Mouse (Mus musculus) T-helper 17 cell (primary cell): Measurements from ENCODE around the gene Pappa.

Source experiments
- in situ Hi-C, 2 experiments: fragments of 300-600 bp; cut with MboI, MseI; formaldehyde crosslinking; loops; 1 replicate in 1 of 2; 2 replicates in 1 of 2; pipeline ENCODE4 v1.15.1; 2025; ENCODE audit warnings: high pct_unique_total_duplicates in 2 of 2

Gene Pappa

DNA sequence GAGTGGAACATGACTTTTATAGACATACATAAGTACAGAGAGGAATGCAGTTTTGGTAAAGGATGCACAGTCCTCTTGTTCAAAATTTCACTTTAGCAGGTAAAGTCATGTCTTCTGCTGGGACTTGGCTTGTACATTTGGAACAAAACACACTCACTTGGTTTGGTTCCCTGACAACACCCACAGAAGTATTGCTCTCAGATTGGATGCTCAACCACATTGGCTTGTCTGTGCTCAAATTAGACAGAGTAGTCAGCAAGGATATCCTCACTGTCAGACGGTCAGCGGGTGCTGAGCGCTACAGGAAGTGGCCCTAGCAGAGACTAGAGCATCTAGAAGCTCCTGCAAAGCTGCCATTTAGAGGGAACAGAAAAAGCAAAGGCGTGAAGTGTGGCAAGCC, 197.4 kb downstream of the Pappa start:
- in situ Hi-C loops = no loop called here

DNA sequence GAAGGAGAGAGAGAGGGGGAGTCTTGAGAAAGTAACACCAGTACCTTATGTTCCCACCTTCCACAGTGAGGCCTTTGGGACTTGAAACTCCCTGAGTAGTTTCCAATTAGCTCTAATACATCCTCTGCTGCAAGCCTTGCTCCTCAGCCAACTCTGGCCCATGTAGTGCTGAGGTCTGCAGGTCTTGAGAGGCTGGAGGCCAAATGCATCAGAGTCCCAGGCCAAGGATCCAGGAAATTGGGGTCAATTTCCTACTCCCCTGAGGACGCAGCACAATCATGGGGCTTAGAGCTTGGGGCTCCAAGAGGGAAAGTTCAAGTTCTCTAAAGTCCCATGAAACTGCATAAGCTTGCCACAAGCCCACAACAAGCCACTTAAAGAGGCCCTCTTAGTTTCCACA, 198.0 kb downstream of the Pappa start:
- in situ Hi-C loops = no loop called here

GRCm38 (mm10) chr4:65325816-65326215, 201.8 kb downstream of the Pappa start:
- in situ Hi-C loops = no loop called here

DNA sequence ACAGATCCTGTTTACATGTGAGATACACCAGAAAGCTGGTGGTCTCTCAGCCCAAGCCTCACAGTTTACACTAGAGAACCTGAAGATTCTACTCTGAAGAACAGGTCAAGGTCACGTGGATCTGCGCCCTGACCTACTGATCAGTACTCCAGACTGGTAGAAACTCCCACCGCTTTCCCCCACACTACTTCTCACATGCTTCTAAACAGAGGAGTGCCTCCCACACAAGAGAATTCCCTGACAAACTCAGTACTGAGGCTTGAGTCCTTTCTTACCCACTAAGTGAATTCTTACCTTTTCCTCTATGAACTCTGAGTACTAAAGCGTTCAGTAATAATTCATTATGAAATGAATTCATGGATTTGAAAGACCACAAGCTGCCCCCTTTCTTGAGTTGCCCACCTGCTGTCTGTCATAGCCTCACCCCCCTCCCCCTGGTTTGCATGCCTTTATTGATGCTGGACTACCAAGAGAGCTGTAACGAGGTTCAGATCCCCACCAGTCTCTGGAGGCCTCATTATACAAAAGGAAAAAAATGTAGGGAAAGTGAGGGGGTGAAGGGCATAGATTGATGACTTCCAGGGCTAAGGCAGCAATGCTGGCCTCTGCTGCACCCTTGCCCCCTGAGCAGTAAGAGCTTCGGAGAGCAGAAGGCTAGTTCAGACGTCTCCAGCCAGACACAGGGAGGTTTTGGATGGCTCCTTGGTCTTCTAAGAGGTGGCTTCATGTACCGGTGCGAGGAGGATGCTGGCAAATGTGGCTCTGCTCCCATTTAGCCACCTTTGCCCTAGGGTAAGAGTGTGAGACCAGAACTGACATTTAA, 204.7 kb downstream of the Pappa start:
- in situ Hi-C loops = no loop called here

DNA sequence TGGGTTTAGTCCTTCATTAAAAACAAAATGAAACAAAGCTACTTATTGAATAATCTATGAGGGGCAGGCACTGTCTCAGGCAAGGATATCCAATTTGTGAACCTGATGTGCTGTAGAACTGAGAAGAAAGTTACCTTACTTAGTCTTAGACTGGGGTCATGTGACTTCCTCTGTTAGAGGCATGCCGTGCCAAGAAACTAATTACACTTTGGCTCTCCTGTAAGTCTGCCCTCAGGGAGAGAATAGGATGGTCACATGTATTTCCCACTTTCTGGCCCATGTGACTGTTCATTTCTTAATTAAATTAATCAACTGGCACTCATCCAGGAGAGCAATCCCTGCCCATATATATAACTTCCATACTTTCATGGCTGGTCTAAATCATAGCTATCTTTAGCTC, 209.7 kb downstream of the Pappa start:
- in situ Hi-C loops = no loop called here

DNA sequence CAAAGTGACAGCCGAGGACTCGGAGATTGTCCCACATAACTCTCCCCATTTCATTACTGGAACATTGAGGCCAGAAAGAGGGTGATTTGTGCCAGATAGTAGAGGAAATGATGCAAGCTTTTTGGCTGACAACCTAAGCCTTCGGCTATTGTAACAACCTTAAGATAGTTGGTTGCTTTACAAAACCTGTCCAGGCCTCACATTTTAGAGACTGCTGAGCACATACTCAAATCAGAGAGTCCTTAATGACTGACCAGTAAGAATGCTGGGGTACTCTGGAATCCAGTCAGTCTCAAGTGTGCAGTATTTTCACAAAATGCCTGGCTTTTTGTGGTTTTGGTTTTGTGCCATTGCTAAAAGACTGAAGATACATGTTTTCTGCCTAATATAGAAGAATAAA, 217.8 kb downstream of the Pappa start:
- in situ Hi-C loops = no loop called here

- in situ Hi-C loops = no loop called here
These were observed 226.5 kb downstream of the Pappa start for GRCm38 (mm10) chr4:65350521-65350920.

DNA sequence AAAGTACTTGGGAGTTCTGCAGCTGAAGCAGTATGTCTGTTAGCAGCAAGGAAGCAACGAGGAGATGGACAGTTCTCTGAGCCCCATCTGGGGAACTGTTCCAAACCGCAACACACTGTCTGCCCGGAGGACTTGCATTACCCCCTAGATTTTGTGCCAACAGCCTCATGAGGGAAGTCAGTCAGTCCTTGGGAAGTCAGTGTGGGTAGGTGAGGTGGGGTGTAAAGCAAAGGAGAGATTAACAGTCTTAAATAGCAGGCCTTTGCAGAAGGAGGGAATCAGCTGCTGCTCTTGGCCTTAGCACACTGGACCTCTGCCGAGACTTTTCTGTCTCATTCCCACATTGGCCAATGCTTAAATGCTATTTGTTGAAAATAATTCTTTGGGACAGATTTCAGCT, 230.6 kb downstream of the Pappa start:
- in situ Hi-C loops = no loop called here

GRCm38 (mm10) chr4:65367135-65367534, 243.2 kb downstream of the Pappa start:
- in situ Hi-C loops = no loop called here

- in situ Hi-C loops = no loop called here
These were observed 248.8 kb downstream of the Pappa start for GRCm38 (mm10) chr4:65372731-65373130.

DNA sequence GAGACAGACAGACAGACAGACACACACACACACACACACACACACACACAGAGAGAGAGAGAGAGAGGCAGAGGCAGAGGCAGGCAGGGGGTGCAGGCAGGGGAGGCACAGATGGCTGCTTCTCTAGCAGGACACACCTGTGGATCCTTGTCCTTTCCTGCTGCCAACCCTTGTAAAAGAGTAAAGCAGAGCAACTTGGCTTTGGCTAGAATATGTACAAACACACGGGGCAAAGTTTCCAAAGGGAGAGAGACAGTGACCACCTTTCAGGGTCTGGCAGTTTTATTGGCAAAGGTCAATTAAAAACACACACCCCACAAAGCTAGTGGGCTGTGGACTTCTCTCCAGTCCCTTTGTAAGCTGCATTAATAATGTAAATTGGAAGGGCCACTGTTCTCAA, 249.9 kb downstream of the Pappa start:
- in situ Hi-C loops = no loop called here

- in situ Hi-C loops = no loop called here
These were observed 252.6 kb downstream of the Pappa start for GRCm38 (mm10) chr4:65376571-65376970.

GRCm38 (mm10) chr4:65379461-65379860, 255.5 kb downstream of the Pappa start:
- in situ Hi-C loops = no loop called here

GRCm38 (mm10) chr4:65383070-65383469, 259.1 kb downstream of the Pappa start:
- in situ Hi-C loops = no loop called here

GRCm38 (mm10) chr4:65391001-65391400, 267.0 kb downstream of the Pappa start:
- in situ Hi-C loops = no loop called here

DNA sequence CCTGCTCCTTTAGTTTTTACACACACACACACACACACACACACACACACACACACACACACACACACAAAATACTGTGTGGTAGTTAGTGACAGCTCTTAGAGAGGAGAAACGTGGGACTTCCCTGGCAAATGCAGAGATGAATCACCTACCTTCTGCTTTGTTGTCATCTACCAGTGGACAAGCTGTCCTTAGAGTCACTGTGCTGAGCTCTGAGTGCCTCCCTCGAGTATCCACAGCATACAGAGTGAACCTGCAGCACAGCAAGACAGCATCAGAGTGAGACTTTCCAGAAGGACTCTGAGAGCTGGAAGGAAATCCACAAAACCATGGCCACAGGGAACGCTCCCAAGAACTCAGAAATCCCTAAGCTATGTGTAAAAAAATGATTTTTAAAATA, 272.8 kb downstream of the Pappa start:
- in situ Hi-C loops = no loop called here

DNA sequence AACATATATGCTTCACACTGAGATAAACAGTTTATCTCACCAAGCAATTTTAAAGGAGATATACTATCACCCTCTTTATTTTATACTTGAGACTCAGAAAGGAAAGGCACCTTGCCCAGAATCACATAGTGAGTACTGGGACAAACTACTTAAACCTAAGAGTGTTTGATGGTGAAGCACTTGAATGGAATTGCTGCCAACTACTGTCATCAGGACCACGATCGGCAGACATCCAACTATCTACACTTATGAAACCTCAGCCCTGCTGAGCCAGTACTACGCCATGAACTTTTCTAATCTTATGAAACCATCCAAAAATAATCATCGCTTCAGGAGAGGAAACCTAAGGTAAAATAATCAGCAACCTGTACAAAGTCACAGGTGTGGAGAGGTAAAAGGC, 275.5 kb downstream of the Pappa start:
- in situ Hi-C loops = no loop called here

- in situ Hi-C loops = no loop called here
These were observed 278.3 kb downstream of the Pappa start for GRCm38 (mm10) chr4:65402286-65402685.

GRCm38 (mm10) chr4:65402836-65403634, 279.1 kb downstream of the Pappa start:
- in situ Hi-C loops = no loop called here
